Mouse (Mus musculus) G1E (cell line): Measurements from ENCODE around the gene Camk1.

Experiments
- CTCF ChIP-seq: IDR thresholded peaks from 2 replicates; pipeline ENCODE4 v1.5.1; 2012; ENCODE audit warnings: low read depth, low read length, inconsistent platforms, mixed read lengths
- GATA1 ChIP-seq: IDR thresholded peaks from 2 replicates; pipeline ENCODE4 v1.6.1; 2012; ENCODE audit warnings: borderline replicate concordance, low read length, inconsistent platforms, mixed read lengths
- POLR2AphosphoS5 ChIP-seq: IDR thresholded peaks from 2 replicates; pipeline ENCODE4 v1.6.1; 2012; ENCODE audit warnings: low read depth, low read length, inconsistent platforms; ENCODE audit not compliant: insufficient replicate concordance
- TAL1 ChIP-seq: conservative IDR thresholded peaks from 2 replicates; pipeline ENCODE4 v1.6.1; 2012; ENCODE audit warnings: low read depth, low read length, inconsistent platforms, mixed read lengths

DNA sequence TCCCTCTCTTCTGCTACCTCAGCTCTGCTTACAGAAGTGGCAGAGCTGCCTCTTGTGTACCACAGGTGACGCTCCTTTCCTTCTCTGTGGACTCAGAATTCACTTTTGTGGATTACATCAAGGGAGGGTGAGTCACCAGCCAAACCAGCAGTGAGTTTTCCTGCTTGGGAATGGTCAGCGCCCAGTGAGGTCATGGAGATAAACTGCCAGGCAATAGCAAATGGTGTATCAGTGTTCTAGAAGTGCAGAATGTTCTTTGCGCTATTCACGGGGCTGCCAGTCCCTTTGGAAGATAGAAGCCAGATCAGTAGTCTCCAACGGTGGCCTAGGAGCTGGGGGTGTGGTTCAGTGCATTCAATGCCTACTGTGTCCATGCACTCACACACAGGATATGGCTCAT is 50.8 kb downstream of the Camk1 start:
- TF ChIP-seq CTCF (no peak), GATA1 (no peak), TAL1 (no peak), POLR2AphosphoS5 (no peak)
